Mouse (Mus musculus) CH12.LX (cell line): ENCODE results near the gene Olfr585. TPM values are rescaled to one million over a fixed set of nuclear protein-coding genes. Genes with fewer than 3 reads are reported as not detected.

ENCODE experiments used
- DNase-seq: peaks from one replicate; pipeline ENCODE4 v3.0.0-alpha.2; 2013; ENCODE audit errors: extremely low read depth
- H3K27ac ChIP-seq: 2 replicates; pipeline ENCODE4 v1.5.1; 2012; ENCODE audit warnings: low read depth, mild to moderate bottlenecking, control low read depth, moderate library complexity; ENCODE audit not compliant: insufficient read depth
- H3K27me3 ChIP-seq: replicated peaks from 2 replicates; pipeline ENCODE3; 2012; ENCODE audit warnings: inconsistent platforms
- H3K36me3 ChIP-seq, 2 experiments: replicated peaks in 1 of 2; 2 replicates each; pipeline versions ENCODE3 to v1.6.1; 2012; ENCODE audit warnings: inconsistent platforms in 1 of 2, low read length in 1 of 2, mild to moderate bottlenecking in 1 of 2, mixed read lengths in 1 of 2, moderate library complexity in 1 of 2; ENCODE audit not compliant: control insufficient read depth in 1 of 2, insufficient read depth in 1 of 2
- H3K4me1 ChIP-seq, 2 experiments: 2 replicates each; pipeline ENCODE4 v1.6.1; 2012; ENCODE audit warnings: inconsistent platforms in 1 of 2, moderate library complexity in 1 of 2; ENCODE audit not compliant: insufficient read depth in 2 of 2, control insufficient read depth in 1 of 2
- H3K4me2 ChIP-seq: 2 replicates; pipeline ENCODE4 v1.6.1; 2012; ENCODE audit warnings: low read depth, mild to moderate bottlenecking, control low read depth; ENCODE audit not compliant: poor library complexity, insufficient read depth, severe bottlenecking
- H3K4me3 ChIP-seq, 3 experiments: fragments of 150-350 bp in 1 of 3; sonication (generic) in 1 of 3; replicated peaks in 1 of 3; 2 replicates each; pipeline versions ENCODE3 to v1.5.1; 2011 to 2012; ENCODE audit warnings: low read depth in 2 of 3, low read length in 2 of 3, mild to moderate bottlenecking in 2 of 3, moderate library complexity in 2 of 3, control low read depth in 1 of 3, improper control_type of control experiment in 1 of 3, inconsistent platforms in 1 of 3, mixed read lengths in 1 of 3; ENCODE audit not compliant: poor library complexity in 1 of 3
- H3K79me2 ChIP-seq: replicated peaks from 2 replicates; pipeline ENCODE4 v1.6.1; 2012; ENCODE audit warnings: mild to moderate bottlenecking, moderate library complexity; ENCODE audit not compliant: control insufficient read depth, poor library complexity, insufficient read depth, severe bottlenecking; ENCODE audit errors: extremely low read depth
- H3K9ac ChIP-seq: 2 replicates; pipeline ENCODE4 v1.6.1; 2012; ENCODE audit warnings: low read depth, mild to moderate bottlenecking, control low read depth, moderate library complexity; ENCODE audit not compliant: insufficient read depth
- H3K9me3 ChIP-seq: replicated peaks from 2 replicates; pipeline ENCODE3; 2012; ENCODE audit warnings: low read length, inconsistent platforms, mixed read lengths
- E2F4 ChIP-seq: IDR thresholded peaks from 2 replicates; pipeline ENCODE4 v1.6.1; 2011; ENCODE audit warnings: low read depth, low read length, improper control_type of control experiment; ENCODE audit not compliant: insufficient replicate concordance
- EP300 ChIP-seq: IDR thresholded peaks from 2 replicates; pipeline ENCODE4 v1.6.1; 2011; ENCODE audit warnings: low read length, improper control_type of control experiment
- HCFC1 ChIP-seq: IDR thresholded peaks from 2 replicates; pipeline ENCODE4 v1.6.1; 2012; ENCODE audit warnings: low read depth, mild to moderate bottlenecking, inconsistent platforms, low read length, improper control_type of control experiment
- KAT2A ChIP-seq: IDR thresholded peaks from 2 replicates; pipeline ENCODE4 v1.6.1; 2012; ENCODE audit warnings: low read length, improper control_type of control experiment, inconsistent platforms; ENCODE audit not compliant: insufficient replicate concordance
- MAFK ChIP-seq: IDR thresholded peaks from 2 replicates; pipeline ENCODE4 v1.6.1; 2011; ENCODE audit warnings: low read length, improper control_type of control experiment; ENCODE audit not compliant: insufficient replicate concordance
- MAZ ChIP-seq: IDR thresholded peaks from 2 replicates; pipeline ENCODE4 v1.6.1; 2012; ENCODE audit warnings: low read depth, mild to moderate bottlenecking, inconsistent platforms, low read length, improper control_type of control experiment, moderate library complexity
- MEF2A ChIP-seq: IDR thresholded peaks from 2 replicates; pipeline ENCODE4 v1.6.1; 2014; ENCODE audit warnings: low read depth, mild to moderate bottlenecking, inconsistent platforms, low read length, improper control_type of control experiment, borderline replicate concordance
- MXI1 ChIP-seq: IDR thresholded peaks from 2 replicates; pipeline ENCODE4 v1.6.1; 2011; ENCODE audit warnings: mild to moderate bottlenecking, low read depth, low read length, improper control_type of control experiment
- MYC ChIP-seq: IDR thresholded peaks from 2 replicates; pipeline ENCODE4 v1.6.1; 2011; ENCODE audit warnings: low read depth, mild to moderate bottlenecking, improper control_type of control experiment, low read length
- SIN3A ChIP-seq: IDR thresholded peaks from 2 replicates; pipeline ENCODE4 v1.6.1; 2012; ENCODE audit warnings: low read length, improper control_type of control experiment, inconsistent platforms
- SMC3 ChIP-seq: IDR thresholded peaks from 2 replicates; pipeline ENCODE4 v1.6.1; 2011; ENCODE audit warnings: low read depth, low read length, improper control_type of control experiment
- ZMIZ1 ChIP-seq: IDR thresholded peaks from 2 replicates; pipeline ENCODE4 v1.6.1; 2012; ENCODE audit warnings: low read depth, mild to moderate bottlenecking, inconsistent platforms, low read length, improper control_type of control experiment
- dilution Hi-C: fragments of 300-500 bp; cut with MboI; formaldehyde crosslinking; loops from 2 replicates; pipeline ENCODE4 v1.14.3; 2020; ENCODE audit warnings: low sequenced_read_pairs; ENCODE audit not compliant: extremely low pct_unique_long_range_greater_than_20kb, extremely low pct_ligation_motif_present
- in situ Hi-C: fragments of 300-500 bp; cut with MboI; formaldehyde crosslinking; loops from 3 replicates; pipeline ENCODE4 v1.14.3; 2019; ENCODE audit warnings: low sequenced_read_pairs, low pct_ligation_motif_present, low pct_unique_long_range_greater_than_20kb, mixed read lengths
- polyA plus RNA-seq: library from polyadenylated mRNA; unstranded; fragments of >175 nt; gene quantifications from 2 replicates; pipeline ENCODE4 v1.2.1, GENCODE M21; 2012; ENCODE audit warnings: low read depth; ENCODE audit not compliant: insufficient read length
- total RNA-seq, 2 experiments: library from RNA; depleted of rRNA; stranded (reverse); fragments of 300-350 nt in 1 of 2; fragments of >200 nt in 1 of 2; gene quantifications; 2 replicates each; pipeline ENCODE4 v1.2.3; 2012 to 2014

Gene Olfr585
- total and polyA plus RNA-seq, 3 experiments = not detected

- Histone ChIP-seq H3K4me3 (no peak within 1 kb of the TSS), H3K9me3 (no peaks in the 10 kb centered on the region), H3K9ac (no peak within 1 kb of the TSS), H3K27ac (no peak within 1 kb of the TSS), H3K4me1 (no peaks in the 10 kb centered on the region), H3K4me2 (no peak within 1 kb of the TSS), H3K36me3 (no peaks in the 10 kb centered on the region), H3K79me2 (no peaks in the 10 kb centered on the region), H3K27me3 (no peaks in the 10 kb centered on the region)
- no peak for DNase-seq
- dilution Hi-C loops (no loop called here), in situ Hi-C loops (no loop called here)
- TF ChIP-seq MEF2A (no peak), E2F4 (no peak), SIN3A (no peak), SMC3 (no peak), MAZ (no peak), HCFC1 (no peak), MAFK (no peak), EP300 (no peak)
Observed at GRCm38 (mm10) chr7:103125538-103125937, 28.0 kb downstream of the Olfr585 start, which contains the start of gene Olfr586. TSS of gene Olfr586 (minus strand) at chr7:103125638.

- Histone ChIP-seq H3K4me2 (no peak within 1 kb of the TSS), H3K27me3 (no peaks in the 10 kb centered on the region), H3K36me3 (no peaks in the 10 kb centered on the region), H3K4me1 (no peaks in the 10 kb centered on the region), H3K79me2 (no peaks in the 10 kb centered on the region), H3K27ac (no peak within 1 kb of the TSS), H3K9ac (no peak within 1 kb of the TSS), H3K9me3 (no peaks in the 10 kb centered on the region), H3K4me3 (no peak within 1 kb of the TSS)
- no peak for TF ChIP-seq MYC
- no peak for TF ChIP-seq ZMIZ1
- TF ChIP-seq MXI1 = no peak
- TF ChIP-seq MEF2A = no peak
- no peak for TF ChIP-seq KAT2A
- DNase-seq = no peak
- in situ Hi-C loops = no loop called here
- dilution Hi-C loops = no loop called here
Observed at GRCm38 (mm10) chr7:103140579-103140978, 43.1 kb downstream of the Olfr585 start, which contains the start of gene Olfr588-ps1. TSS of gene Olfr588-ps1 (plus strand) at chr7:103140879.

Other genes with a start within 250 kb of the Olfr585 start
Only the 20 nearest of the 27 such genes appear.
- not detected in 2 replicates for gene Olfr570, start 203.1 kb upstream of the Olfr585 start, total RNA-seq (2012; rRNA removed)
- gene Olfr570, start 203.1 kb upstream of the Olfr585 start, total RNA-seq (2014; rRNA removed) = not detected in 2 replicates
- not detected in 2 replicates for gene Olfr570, start 203.1 kb upstream of the Olfr585 start, polyA plus RNA-seq
- gene Olfr571, start 180.2 kb upstream of the Olfr585 start, total RNA-seq (2012; rRNA removed) = not detected in 2 replicates
- gene Olfr571, start 180.2 kb upstream of the Olfr585 start, total RNA-seq (2014; rRNA removed) = not detected in 2 replicates
- not detected in 2 replicates for gene Olfr571, start 180.2 kb upstream of the Olfr585 start, polyA plus RNA-seq
- not detected in 2 replicates for gene Olfr572, start 173.3 kb upstream of the Olfr585 start, total RNA-seq (2012; rRNA removed)
- gene Olfr572, start 173.3 kb upstream of the Olfr585 start, total RNA-seq (2014; rRNA removed) = not detected in 2 replicates
- not detected in 2 replicates for gene Olfr572, start 173.3 kb upstream of the Olfr585 start, polyA plus RNA-seq
- not detected in 2 replicates for gene Olfr573-ps1, start 155.1 kb upstream of the Olfr585 start, total RNA-seq (2012; rRNA removed)
- gene Olfr573-ps1, start 155.1 kb upstream of the Olfr585 start, total RNA-seq (2014; rRNA removed) = not detected in 2 replicates
- not detected in 2 replicates for gene Olfr573-ps1, start 155.1 kb upstream of the Olfr585 start, polyA plus RNA-seq
- not detected in 2 replicates for gene Olfr574, start 149.3 kb upstream of the Olfr585 start, total RNA-seq (2012; rRNA removed)
- gene Olfr574, start 149.3 kb upstream of the Olfr585 start, total RNA-seq (2014; rRNA removed) = not detected in 2 replicates
- gene Olfr574, start 149.3 kb upstream of the Olfr585 start, polyA plus RNA-seq = not detected in 2 replicates
- gene Olfr575, start 138.9 kb upstream of the Olfr585 start, total RNA-seq (2012; rRNA removed) = not detected in 2 replicates
- not detected in 2 replicates for gene Olfr575, start 138.9 kb upstream of the Olfr585 start, total RNA-seq (2014; rRNA removed)
- not detected in 2 replicates for gene Olfr575, start 138.9 kb upstream of the Olfr585 start, polyA plus RNA-seq
- gene Olfr576, start 135.1 kb upstream of the Olfr585 start, total RNA-seq (2012; rRNA removed) = not detected in 2 replicates
- gene Olfr576, start 135.1 kb upstream of the Olfr585 start, total RNA-seq (2014; rRNA removed) = not detected in 2 replicates
- not detected in 2 replicates for gene Olfr576, start 135.1 kb upstream of the Olfr585 start, polyA plus RNA-seq
- not detected in 2 replicates for gene Olfr577, start 121.8 kb upstream of the Olfr585 start, total RNA-seq (2012; rRNA removed)
- not detected in 2 replicates for gene Olfr577, start 121.8 kb upstream of the Olfr585 start, total RNA-seq (2014; rRNA removed)
- not detected in 2 replicates for gene Olfr577, start 121.8 kb upstream of the Olfr585 start, polyA plus RNA-seq
- not detected in 2 replicates for gene Olfr578, start 108.4 kb upstream of the Olfr585 start, total RNA-seq (2012; rRNA removed)
- not detected in 2 replicates for gene Olfr578, start 108.4 kb upstream of the Olfr585 start, total RNA-seq (2014; rRNA removed)
- not detected in 2 replicates for gene Olfr578, start 108.4 kb upstream of the Olfr585 start, polyA plus RNA-seq
- not detected in 2 replicates for gene Olfr582, start 59.7 kb upstream of the Olfr585 start, total RNA-seq (2012; rRNA removed)
- gene Olfr582, start 59.7 kb upstream of the Olfr585 start, total RNA-seq (2014; rRNA removed) = not detected in 2 replicates
- not detected in 2 replicates for gene Olfr582, start 59.7 kb upstream of the Olfr585 start, polyA plus RNA-seq
- not detected in 2 replicates for gene Olfr583, start 46.4 kb upstream of the Olfr585 start, total RNA-seq (2012; rRNA removed)
- not detected in 2 replicates for gene Olfr583, start 46.4 kb upstream of the Olfr585 start, total RNA-seq (2014; rRNA removed)
- gene Olfr583, start 46.4 kb upstream of the Olfr585 start, polyA plus RNA-seq = not detected in 2 replicates
- gene Olfr584, start 15.8 kb upstream of the Olfr585 start, total RNA-seq (2012; rRNA removed) = not detected in 2 replicates
- gene Olfr584, start 15.8 kb upstream of the Olfr585 start, total RNA-seq (2014; rRNA removed) = not detected in 2 replicates
- gene Olfr584, start 15.8 kb upstream of the Olfr585 start, polyA plus RNA-seq = not detected in 2 replicates
- gene Olfr586, start 27.9 kb downstream of the Olfr585 start, total RNA-seq (2012; rRNA removed) = not detected in 2 replicates
- not detected in 2 replicates for gene Olfr586, start 27.9 kb downstream of the Olfr585 start, total RNA-seq (2014; rRNA removed)
- not detected in 2 replicates for gene Olfr586, start 27.9 kb downstream of the Olfr585 start, polyA plus RNA-seq
- gene Olfr588-ps1, start 43.2 kb downstream of the Olfr585 start, total RNA-seq (2012; rRNA removed) = not detected in 2 replicates
- gene Olfr588-ps1, start 43.2 kb downstream of the Olfr585 start, total RNA-seq (2014; rRNA removed) = not detected in 2 replicates
- not detected in 2 replicates for gene Olfr588-ps1, start 43.2 kb downstream of the Olfr585 start, polyA plus RNA-seq
- gene Olfr589, start 58.6 kb downstream of the Olfr585 start, total RNA-seq (2012; rRNA removed) = not detected in 2 replicates
- not detected in 2 replicates for gene Olfr589, start 58.6 kb downstream of the Olfr585 start, total RNA-seq (2014; rRNA removed)
- gene Olfr589, start 58.6 kb downstream of the Olfr585 start, polyA plus RNA-seq = not detected in 2 replicates
- gene Olfr591, start 80.6 kb downstream of the Olfr585 start, total RNA-seq (2012; rRNA removed) = not detected in 2 replicates
- gene Olfr591, start 80.6 kb downstream of the Olfr585 start, total RNA-seq (2014; rRNA removed) = not detected in 2 replicates
- not detected in 2 replicates for gene Olfr591, start 80.6 kb downstream of the Olfr585 start, polyA plus RNA-seq
- gene Olfr592, start 87.1 kb downstream of the Olfr585 start, total RNA-seq (2012; rRNA removed) = not detected in 2 replicates
- gene Olfr592, start 87.1 kb downstream of the Olfr585 start, total RNA-seq (2014; rRNA removed) = not detected in 2 replicates
- not detected in 2 replicates for gene Olfr592, start 87.1 kb downstream of the Olfr585 start, polyA plus RNA-seq
- gene Olfr593, start 114.1 kb downstream of the Olfr585 start, total RNA-seq (2012; rRNA removed) = not detected in 2 replicates
- gene Olfr593, start 114.1 kb downstream of the Olfr585 start, total RNA-seq (2014; rRNA removed) = not detected in 2 replicates
- gene Olfr593, start 114.1 kb downstream of the Olfr585 start, polyA plus RNA-seq = not detected in 2 replicates
- gene Olfr594, start 119.3 kb downstream of the Olfr585 start, total RNA-seq (2012; rRNA removed) = not detected in 2 replicates
- not detected in 2 replicates for gene Olfr594, start 119.3 kb downstream of the Olfr585 start, total RNA-seq (2014; rRNA removed)
- not detected in 2 replicates for gene Olfr594, start 119.3 kb downstream of the Olfr585 start, polyA plus RNA-seq
- not detected in 2 replicates for gene Usp17ld, start 154.8 kb downstream of the Olfr585 start, total RNA-seq (2012; rRNA removed)
- gene Usp17ld, start 154.8 kb downstream of the Olfr585 start, total RNA-seq (2014; rRNA removed) = not detected in 2 replicates
- gene Usp17ld, start 154.8 kb downstream of the Olfr585 start, polyA plus RNA-seq = not detected in 2 replicates